Mouse (Mus musculus) heart, adult 18-20 months (tissue): ENCODE data around the gene Mas1. TPM values are rescaled to one million over a fixed set of nuclear protein-coding genes. Genes with fewer than 3 reads are reported as not detected.

ENCODE experiments used
- DNase-seq, 2 experiments: peaks; one replicate each; pipeline ENCODE4 v3.0.0; 2021 to 2022; ENCODE audit warnings: mixed read lengths in 1 of 2
- total RNA-seq, 2 experiments: library from RNA; stranded (reverse); gene quantifications; 2 replicates each; pipeline ENCODE4 v1.2.3; 2021

Mas1 gene
- total RNA-seq, 2 experiments from 2014 or later = 0.46 to 0.60 TPM

DNA sequence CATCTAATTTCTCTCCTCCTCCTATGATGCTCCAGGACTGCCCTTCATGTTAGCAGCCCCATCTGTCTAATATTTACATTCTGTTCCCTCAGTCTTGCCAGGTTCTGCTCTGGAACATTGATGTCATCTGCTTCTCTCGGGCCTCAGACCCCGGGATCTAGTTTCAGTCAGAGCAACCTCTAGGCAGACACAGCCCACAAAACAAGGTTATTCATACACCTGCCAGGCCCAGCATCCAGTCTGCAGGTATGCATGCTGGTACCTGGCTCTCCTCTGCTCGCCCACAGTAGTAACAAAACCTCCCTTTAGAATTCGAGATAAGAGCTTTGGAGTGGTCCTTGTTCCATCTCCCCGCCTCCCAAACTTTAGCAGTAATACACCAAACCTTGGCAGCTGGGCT is 37.6 kb downstream of the Mas1 start:
- no peak for DNase-seq

DNA sequence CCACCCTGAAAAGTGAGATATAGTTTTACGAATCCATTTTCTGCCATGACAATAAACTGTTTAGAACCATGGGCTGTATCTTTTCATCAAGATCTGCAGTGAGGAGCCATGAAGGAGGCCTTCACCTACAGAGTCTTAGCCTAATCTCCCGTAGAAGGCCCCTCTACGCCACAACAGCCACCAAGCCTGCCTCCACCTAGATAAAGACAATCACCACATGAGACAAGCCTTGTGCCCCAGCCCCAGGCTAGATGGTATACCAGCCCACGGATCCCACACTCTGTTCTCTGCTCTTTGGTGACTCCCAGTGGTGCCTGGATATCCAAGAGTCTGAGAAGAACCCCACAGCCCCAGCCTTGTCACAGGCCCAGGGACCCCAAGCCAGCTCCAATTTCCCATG is 52.1 kb downstream of the Mas1 start:
- no peak for DNase-seq

DNA sequence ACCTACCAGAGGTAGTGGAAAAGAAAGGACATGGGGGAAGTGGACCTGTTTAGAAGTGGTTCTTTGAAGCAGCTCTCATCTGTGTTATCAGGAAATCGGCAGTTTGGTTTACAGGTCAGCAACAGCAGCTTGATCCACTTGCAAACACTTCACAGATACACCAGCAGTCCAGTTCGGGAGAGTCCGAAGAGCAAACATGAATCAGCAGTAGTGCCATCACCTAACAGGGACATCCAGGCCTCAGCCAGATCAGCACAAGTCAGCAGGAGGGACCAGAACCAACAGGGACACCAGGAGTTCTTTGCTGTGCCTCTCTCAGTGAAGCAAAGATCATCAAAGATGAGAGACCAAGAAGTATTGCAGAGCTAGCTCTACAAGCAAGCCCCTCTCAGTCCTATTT is 53.4 kb downstream of the Mas1 start:
- DNase-seq = no peak

DNA sequence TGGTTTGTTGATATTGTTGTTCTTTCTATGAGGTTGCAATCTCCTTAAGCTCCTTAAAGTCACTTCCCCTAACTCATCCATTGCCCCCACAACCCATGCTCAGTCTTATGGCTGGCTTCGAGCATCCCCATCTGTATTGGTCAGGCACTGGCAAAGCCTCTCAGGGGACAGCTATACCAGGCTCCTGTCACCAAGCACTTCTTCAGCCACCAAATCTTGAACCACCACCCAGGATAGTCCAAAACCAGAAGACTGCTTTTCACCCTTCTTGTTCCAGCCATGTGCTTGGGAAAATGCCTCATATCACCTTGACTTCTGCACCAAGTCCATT is 57.0 kb downstream of the Mas1 start:
- no peak for DNase-seq

- DNase-seq = peak; percentile 84 to 89
These were observed 57.6 kb downstream of the Mas1 start for GRCm38 (mm10) chr17:12810103-12810972.

DNA sequence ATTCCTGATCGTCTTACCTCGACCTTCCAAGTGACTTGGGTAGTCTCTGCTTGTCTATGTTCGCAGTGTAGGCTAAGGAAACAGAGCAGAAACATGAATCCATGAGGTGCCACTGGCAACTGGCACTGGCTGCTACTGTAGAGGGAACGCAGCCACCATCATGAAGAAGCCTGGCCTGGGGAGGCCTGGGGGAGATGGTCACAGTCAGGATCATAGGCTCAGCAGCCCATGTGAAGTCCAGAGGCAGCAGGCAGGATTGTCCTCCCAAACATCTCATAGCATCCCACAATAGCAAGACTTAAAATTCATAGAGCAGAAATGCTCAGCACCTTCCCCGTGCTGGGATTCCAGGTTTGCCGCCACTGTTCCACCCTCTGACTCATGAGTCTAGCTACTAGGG is 59.1 kb downstream of the Mas1 start:
- no peak for DNase-seq

- DNase-seq = no peak
These were observed 63.1 kb downstream of the Mas1 start for GRCm38 (mm10) chr17:12804584-12805445.

GRCm38 (mm10) chr17:12801861-12802540 is 65.9 kb downstream of the Mas1 start:
- peak in 1 of 2 experiments; percentile 36 for DNase-seq

DNA sequence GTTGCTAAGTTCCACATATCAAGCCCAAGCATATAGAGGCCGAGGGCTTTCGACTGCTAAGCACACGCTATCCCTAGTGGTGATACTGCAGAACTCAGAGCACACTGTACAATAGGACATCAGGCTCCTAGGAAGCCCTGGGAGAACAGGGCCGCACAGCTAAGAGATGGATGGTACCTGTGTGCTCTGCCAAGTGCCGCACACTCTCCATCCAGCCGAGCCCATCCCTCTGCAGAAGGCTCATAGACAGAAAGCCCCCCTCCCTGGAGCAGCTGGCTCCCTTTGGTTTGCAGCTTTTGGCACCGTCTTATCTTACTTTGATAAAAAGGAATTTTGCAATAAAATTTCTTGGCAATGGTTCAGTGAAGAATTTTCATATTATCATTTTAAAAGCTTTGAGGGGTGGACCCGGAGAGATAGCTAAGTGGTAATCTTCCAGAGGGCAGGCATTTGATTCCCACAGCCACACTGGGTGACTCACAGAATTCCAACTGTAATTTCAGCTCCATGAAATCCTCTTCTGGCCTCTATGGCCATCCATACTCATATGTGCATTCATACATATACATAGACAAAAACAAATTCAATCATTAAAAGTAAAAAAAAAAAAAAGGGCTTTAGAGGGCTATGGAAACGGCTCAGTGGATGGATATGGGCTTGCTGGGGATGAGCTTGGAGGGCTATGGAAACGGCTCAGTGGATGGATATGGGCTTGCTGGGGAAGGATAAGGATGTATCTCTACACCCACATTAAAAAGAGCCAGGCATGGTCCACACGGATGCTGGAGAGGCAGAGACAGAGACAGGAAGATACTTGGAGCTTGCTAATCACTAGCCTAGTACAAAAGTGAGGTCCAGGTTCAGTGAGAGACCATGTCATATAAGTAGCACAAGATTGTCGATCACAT is 68.3 kb downstream of the Mas1 start:
- peak; percentile 61 to 63 for DNase-seq

GRCm38 (mm10) chr17:12798571-12798970 is 69.4 kb downstream of the Mas1 start:
- DNase-seq = no peak

GRCm38 (mm10) chr17:12797427-12798029 is 70.4 kb downstream of the Mas1 start:
- no peak for DNase-seq

DNA sequence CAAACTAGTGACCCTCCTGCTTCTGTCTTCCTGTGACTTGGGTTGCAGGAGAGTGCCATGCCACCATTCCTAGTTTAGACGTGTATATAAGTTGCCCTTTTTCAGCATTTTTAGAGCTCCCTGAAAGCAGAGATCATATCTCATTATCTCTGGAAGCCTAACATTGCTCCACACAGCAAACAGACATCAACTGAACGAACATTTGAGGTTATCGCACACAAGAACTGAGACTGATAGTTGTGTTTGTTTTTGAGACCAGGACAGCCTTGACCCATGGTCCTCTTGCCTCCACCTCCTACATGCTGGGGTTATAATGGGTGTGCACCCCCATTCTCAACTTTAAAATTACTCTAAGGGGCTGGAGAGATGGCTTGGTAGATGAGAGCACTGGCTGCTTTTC is 71.3 kb downstream of the Mas1 start:
- DNase-seq = no peak

GRCm38 (mm10) chr17:12793660-12794406 is 74.1 kb downstream of the Mas1 start:
- peak; percentile 91 to 95 for DNase-seq

DNA sequence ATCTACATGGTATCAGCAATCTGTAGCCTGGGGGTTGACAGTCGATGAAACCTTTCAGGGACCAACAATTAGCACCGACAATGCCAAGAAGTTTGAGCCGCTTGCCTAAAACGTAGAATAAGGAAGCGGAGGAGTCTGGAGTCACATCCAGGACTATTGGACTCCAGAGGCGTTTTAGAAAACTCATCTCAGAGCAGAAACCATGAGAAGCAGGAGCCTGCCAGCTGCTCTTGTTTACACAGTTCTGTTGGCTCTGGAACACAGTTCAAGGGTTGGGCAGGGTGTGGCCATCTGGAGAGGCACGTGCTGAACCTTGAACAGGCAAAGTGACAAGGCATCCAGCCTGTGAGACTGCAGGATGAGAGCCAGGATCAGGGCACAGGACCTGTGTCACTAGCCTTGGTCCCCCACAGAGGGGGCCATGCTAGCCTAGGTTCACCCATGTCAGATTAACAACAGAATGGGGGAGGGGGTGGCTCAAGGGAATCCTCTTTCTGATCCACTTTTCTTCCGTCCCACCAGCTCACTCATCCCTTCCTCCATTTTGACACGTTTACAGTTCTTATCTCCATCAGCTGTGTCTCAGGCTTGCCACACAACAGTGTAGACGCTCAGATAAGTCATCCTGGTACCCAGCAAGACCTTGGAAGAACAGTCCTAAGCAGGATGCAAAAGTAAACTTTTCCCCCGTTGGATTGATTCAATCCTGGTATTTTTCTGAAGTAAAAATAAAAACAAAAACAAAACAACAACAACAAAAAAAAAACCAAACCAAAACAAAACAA is 75.3 kb downstream of the Mas1 start:
- DNase-seq = peak; percentile 87 to 93

- peak; percentile 83 to 88 for DNase-seq
These were observed 76.5 kb downstream of the Mas1 start for GRCm38 (mm10) chr17:12791420-12791819.

DNA sequence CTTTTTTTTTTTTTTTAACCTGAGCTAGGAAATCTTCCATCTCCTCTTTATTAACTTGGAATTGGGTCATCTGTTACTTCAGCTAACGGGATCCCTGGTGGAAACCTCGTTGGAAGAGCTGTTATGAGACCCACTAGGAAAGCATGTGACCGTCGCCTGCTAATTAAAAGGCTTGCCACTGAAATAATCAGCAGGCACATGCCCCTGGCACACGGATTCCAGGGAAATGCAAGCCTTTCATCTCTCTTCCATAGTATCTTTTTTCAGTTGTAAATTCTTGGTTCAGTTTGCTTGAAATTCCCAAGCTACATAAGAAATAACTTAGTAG is 76.9 kb downstream of the Mas1 start:
- peak in 1 of 2 experiments; percentile 57 for DNase-seq
